Mouse (Mus musculus) heart, embryonic 13.5 days (tissue): ENCODE measurements around the gene Cadm4. TPM values are rescaled to one million over a fixed set of nuclear protein-coding genes. Genes with fewer than 3 reads are reported as not detected.

Experiments used
- ATAC-seq: fragments of 200-750 bp; cut with Nextera tagmentation; 2 replicates; pipeline ENCODE4 v1.8.0; 2017; ENCODE audit warnings: moderate TSS enrichment; ENCODE audit not compliant: insufficient number of reproducible peaks, low FRiP score, low TSS enrichment; ENCODE audit errors: extremely low read depth
- H3K27ac ChIP-seq: fragments of 300-500 bp; sonication (generic); replicated peaks from 2 replicates; pipeline ENCODE4 v1.5.1; 2015; ENCODE audit warnings: moderate library complexity, mild to moderate bottlenecking, inconsistent platforms
- H3K27me3 ChIP-seq: fragments of 300-500 bp; sonication (generic); replicated peaks from 2 replicates; pipeline ENCODE4 v1.6.1; 2015; ENCODE audit warnings: mild to moderate bottlenecking, inconsistent platforms
- H3K36me3 ChIP-seq: fragments of 300-500 bp; sonication (generic); 2 replicates; pipeline ENCODE4 v1.6.1; 2015; ENCODE audit warnings: mild to moderate bottlenecking, inconsistent platforms
- H3K4me1 ChIP-seq: fragments of 300-500 bp; sonication (generic); 2 replicates; pipeline ENCODE4 v1.6.1; 2015; ENCODE audit warnings: inconsistent platforms
- H3K4me2 ChIP-seq: fragments of 300-500 bp; sonication (generic); 2 replicates; pipeline ENCODE4 v1.6.1; 2015; ENCODE audit warnings: inconsistent platforms, mild to moderate bottlenecking, moderate library complexity
- H3K4me3 ChIP-seq: fragments of 300-500 bp; sonication (generic); 2 replicates; pipeline ENCODE4 v1.5.1; 2015; ENCODE audit warnings: moderate library complexity, mild to moderate bottlenecking, inconsistent platforms
- H3K9ac ChIP-seq: fragments of 300-500 bp; sonication (generic); 2 replicates; pipeline ENCODE4 v1.6.1; 2015; ENCODE audit warnings: inconsistent platforms, mild to moderate bottlenecking, moderate library complexity
- H3K9me3 ChIP-seq: fragments of 300-500 bp; sonication (generic); 2 replicates; pipeline ENCODE4 v1.6.1; 2016; ENCODE audit warnings: inconsistent platforms
- WGBS: fragments of 180-500 bp; shearing (Covaris S2); methylation state at CpG from one replicate; pipeline ENCODE4 v1.1.7; 2015; ENCODE audit warnings: mixed read lengths; 5-methylcytosine and 5-hydroxymethylcytosine counted together
- polyA plus RNA-seq: library from polyadenylated mRNA; unstranded; fragments of >200 nt; fragmentation: Nextera tagmentation; extraction: Ambion mirVana; gene quantifications from 2 replicates; pipeline ENCODE4 v1.2.1, GENCODE M21; 2015

Gene Cadm4
- polyA plus RNA-seq, 1 experiment from 2014 or later: 0.60 TPM

GRCm38 (mm10) chr7:24470356-24470755 is 11.5 kb upstream of the Cadm4 start:
- no peak for ATAC-seq
- Histone ChIP-seq H3K4me3 (no peak overlapping the region), H3K4me2 (no peak overlapping the region), H3K36me3 (peaks cover 13% of the 10 kb centered on the region), H3K4me1 (no peaks in the 10 kb centered on the region), H3K9ac (no peak overlapping the region), H3K27ac (no peak overlapping the region), H3K27me3 (0 out of 2 replicates have a peak, but pooled peaks cover 2% of the 10 kb centered on the region), H3K9me3 (peaks cover 5% of the 10 kb centered on the region; the same call in 1 of the 2 replicates)
- WGBS: 87% methylated on average over 7 of the region's 7 CpGs

GRCm38 (mm10) chr7:24472442-24472841 is 9.4 kb upstream of the Cadm4 start:
- peaks cover 13% of the 10 kb centered on the region for H3K36me3 ChIP-seq
- H3K4me3 ChIP-seq: no peak overlapping the region
- peaks cover 5% of the 10 kb centered on the region; the same call in 1 of the 2 replicates for H3K9me3 ChIP-seq
- ATAC-seq: no peak
- no peaks in the 10 kb centered on the region for H3K4me1 ChIP-seq
- H3K9ac ChIP-seq: no peak overlapping the region
- H3K4me2 ChIP-seq: no peak overlapping the region
- 72% methylated on average over 6 of the region's 6 CpGs for WGBS
- H3K27me3 ChIP-seq: peaks cover 2% of the 10 kb centered on the region; the same call in 1 of the 2 replicates
- no peak overlapping the region for H3K27ac ChIP-seq

DNA sequence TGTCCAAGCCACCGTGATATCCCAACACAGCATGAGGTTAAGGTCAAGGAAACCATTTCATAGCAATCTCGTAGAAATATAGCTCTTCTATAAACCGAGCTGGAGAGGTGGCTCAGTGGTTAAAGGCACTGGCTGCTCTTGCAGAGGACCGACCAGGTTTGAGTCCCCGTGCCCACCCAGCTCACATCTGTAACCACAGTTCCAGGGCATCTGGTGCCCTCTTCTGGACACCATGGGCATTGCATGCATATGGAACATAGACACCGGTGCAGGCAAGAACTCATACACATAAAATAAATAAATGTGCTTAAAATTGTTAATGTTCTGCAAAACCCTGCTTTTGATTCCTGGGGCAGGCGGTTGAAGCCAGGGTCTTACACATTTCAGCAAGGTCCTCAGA is 8.9 kb upstream of the Cadm4 start:
- H3K9me3 ChIP-seq: peaks cover 5% of the 10 kb centered on the region; the same call in 1 of the 2 replicates
- no peak for ATAC-seq
- no peaks in the 10 kb centered on the region for H3K4me1 ChIP-seq
- H3K4me2 ChIP-seq: no peak overlapping the region
- H3K4me3 ChIP-seq: no peak overlapping the region
- peaks cover 13% of the 10 kb centered on the region for H3K36me3 ChIP-seq
- H3K9ac ChIP-seq: no peak overlapping the region
- 71% methylated on average over 7 of the region's 7 CpGs for WGBS
- peaks cover 2% of the 10 kb centered on the region; the same call in 1 of the 2 replicates for H3K27me3 ChIP-seq
- H3K27ac ChIP-seq: no peak overlapping the region

DNA sequence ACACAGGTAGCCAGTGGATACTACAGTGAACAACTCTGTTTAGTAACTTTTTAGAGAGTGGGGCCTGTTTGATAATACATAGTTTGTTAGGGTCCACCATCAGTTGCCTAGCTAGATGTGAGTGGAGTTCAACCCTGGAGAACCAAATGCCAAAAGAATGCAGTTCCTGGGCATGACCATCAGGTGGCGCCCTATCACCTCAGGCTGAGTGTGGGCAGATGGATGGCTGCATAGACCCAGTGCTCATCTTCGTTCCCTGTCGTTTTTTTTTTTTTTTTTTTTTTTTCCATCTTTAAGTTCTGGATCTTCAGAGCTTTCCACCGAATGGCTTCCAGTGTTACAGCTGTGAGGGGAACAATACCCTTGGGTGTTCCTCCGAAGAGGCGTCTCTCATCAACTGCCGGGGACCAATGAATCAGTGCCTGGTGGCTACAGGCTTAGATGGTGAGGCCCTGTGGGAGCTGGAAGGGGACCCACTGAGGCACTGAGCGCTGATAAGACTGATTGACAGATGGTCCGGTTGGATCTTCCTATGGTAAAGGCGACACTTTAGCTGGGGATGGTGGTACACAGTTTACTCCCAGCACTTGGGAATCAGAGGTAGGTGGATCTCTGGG is 7.8 kb upstream of the Cadm4 start:
- peaks cover 5% of the 10 kb centered on the region; the same call in 1 of the 2 replicates for H3K9me3 ChIP-seq
- 51% methylated on average over 10 of the region's 10 CpGs for WGBS

GRCm38 (mm10) chr7:24474811-24475506 is 6.9 kb upstream of the Cadm4 start:
- Histone ChIP-seq H3K9ac (no peak overlapping the region), H3K36me3 (peaks cover 10% of the 10 kb centered on the region), H3K9me3 (no peaks in the 10 kb centered on the region), H3K4me1 (no peaks in the 10 kb centered on the region), H3K27me3 (peaks cover 19% of the 10 kb centered on the region), H3K4me2 (no peak overlapping the region), H3K27ac (no peak overlapping the region), H3K4me3 (no peak overlapping the region)
- ATAC-seq: no peak
- 39% methylated on average over 21 of the region's 21 CpGs for WGBS

More for the DNA sequence above, 7.8 kb upstream of the Cadm4 start:
- Histone ChIP-seq H3K4me2 (no peak overlapping the region), H3K36me3 (peaks cover 13% of the 10 kb centered on the region), H3K27me3 (peaks cover 10% of the 10 kb centered on the region), H3K9ac (no peak overlapping the region), H3K4me3 (no peak overlapping the region), H3K4me1 (no peaks in the 10 kb centered on the region), H3K27ac (no peak overlapping the region)
- no peak; the same call in 1 of the 2 replicates for ATAC-seq

DNA sequence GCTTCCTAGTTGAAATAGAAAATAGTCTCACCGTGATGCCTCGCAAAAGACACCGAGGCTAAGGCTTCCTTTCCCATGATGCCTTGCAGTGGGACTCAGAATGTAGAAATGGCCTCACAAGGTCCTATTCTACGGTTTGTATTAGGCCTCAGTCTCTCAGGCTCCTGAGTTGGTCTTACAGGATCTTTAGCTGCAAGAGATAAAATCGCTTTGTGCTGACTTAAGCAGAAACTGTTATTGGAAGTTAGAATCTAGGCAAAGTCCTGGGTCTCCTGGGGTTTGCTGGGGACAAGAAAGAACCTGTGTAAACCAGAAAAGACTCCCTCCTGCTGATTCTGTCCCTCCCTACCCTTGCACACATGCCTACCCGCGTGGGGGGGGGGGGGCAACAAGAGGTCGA is 5.5 kb upstream of the Cadm4 start:
- ATAC-seq: no peak
- WGBS: 78% methylated on average over 8 of the region's 8 CpGs
- Histone ChIP-seq H3K27ac (no peak overlapping the region), H3K36me3 (peaks cover 10% of the 10 kb centered on the region), H3K4me3 (no peak overlapping the region), H3K9ac (no peak overlapping the region), H3K9me3 (no peaks in the 10 kb centered on the region), H3K27me3 (peaks cover 33% of the 10 kb centered on the region), H3K4me2 (no peak overlapping the region), H3K4me1 (peaks cover 4% of the 10 kb centered on the region)

DNA sequence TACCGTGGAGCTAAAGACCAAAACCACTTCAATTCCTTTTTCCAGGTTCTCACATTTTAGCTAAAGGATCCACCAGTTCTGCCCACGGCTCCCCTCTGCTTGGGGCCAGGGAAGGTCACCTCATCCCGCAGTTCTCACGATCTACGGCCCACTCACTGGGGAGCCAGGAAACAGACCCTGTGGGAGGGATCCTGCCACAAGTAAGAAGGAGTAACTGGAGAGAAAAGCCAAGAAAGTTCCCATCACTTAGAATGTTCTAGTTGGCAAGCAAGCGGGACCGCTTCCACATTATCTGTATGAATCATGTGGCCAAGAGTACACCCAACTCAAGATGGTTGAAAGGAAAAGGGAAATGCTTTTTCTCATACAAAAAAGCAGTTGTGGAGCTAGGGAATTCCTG is 5.0 kb upstream of the Cadm4 start:
- WGBS: 75% methylated on average over 7 of the region's 7 CpGs
- Histone ChIP-seq H3K9ac (no peak overlapping the region), H3K4me2 (no peak overlapping the region), H3K4me3 (no peak overlapping the region), H3K9me3 (no peaks in the 10 kb centered on the region), H3K4me1 (peaks cover 7% of the 10 kb centered on the region), H3K27me3 (peaks cover 38% of the 10 kb centered on the region), H3K36me3 (peaks cover 10% of the 10 kb centered on the region), H3K27ac (no peak overlapping the region)
- no peak for ATAC-seq

- Histone ChIP-seq H3K4me1 (peaks cover 11% of the 10 kb centered on the region), H3K9ac (no peak overlapping the region), H3K4me3 (no peak overlapping the region), H3K36me3 (no peaks in the 10 kb centered on the region), H3K4me2 (no peak overlapping the region), H3K27me3 (peaks cover 59% of the 10 kb centered on the region), H3K9me3 (no peaks in the 10 kb centered on the region), H3K27ac (no peak overlapping the region)
- WGBS: 73% methylated on average over 5 of the region's 5 CpGs
- ATAC-seq: no peak
Observed at GRCm38 (mm10) chr7:24478911-24479310, 2.9 kb upstream of the Cadm4 start.

DNA sequence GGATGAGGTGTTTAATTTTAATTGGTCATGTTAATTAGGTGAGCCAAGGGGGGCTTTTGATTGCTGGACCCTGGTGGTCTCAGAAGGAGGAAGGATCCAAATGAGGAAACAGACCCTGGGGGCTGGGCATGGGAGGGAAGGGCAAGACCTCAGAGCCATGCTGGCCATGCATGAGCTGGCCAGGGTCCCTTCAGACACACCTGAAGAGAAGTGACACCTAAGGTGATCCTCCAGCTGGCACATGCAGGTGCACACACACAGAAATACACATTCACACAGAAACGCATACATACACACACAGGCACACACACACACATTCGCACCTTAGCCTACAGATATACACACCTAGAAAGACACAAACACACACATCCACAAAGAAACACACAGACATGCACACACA is 2.1 kb upstream of the Cadm4 start:
- Histone ChIP-seq H3K27me3 (peaks cover 64% of the 10 kb centered on the region), H3K9ac (no peak overlapping the region), H3K9me3 (no peaks in the 10 kb centered on the region), H3K4me2 (no peak overlapping the region), H3K4me1 (peaks cover 11% of the 10 kb centered on the region), H3K4me3 (no peak overlapping the region), H3K27ac (no peak overlapping the region), H3K36me3 (no peaks in the 10 kb centered on the region)
- WGBS: 73% methylated on average over 2 of the region's 2 CpGs
- no peak for ATAC-seq

GRCm38 (mm10) chr7:24480121-24480941 is 1.5 kb upstream of the Cadm4 start:
- no peak overlapping the region for H3K9ac ChIP-seq
- no peak overlapping the region for H3K4me2 ChIP-seq
- H3K4me1 ChIP-seq: peaks cover 11% of the 10 kb centered on the region
- no peak overlapping the region for H3K4me3 ChIP-seq
- no peaks in the 10 kb centered on the region for H3K36me3 ChIP-seq
- H3K27ac ChIP-seq: no peak overlapping the region
- ATAC-seq: no peak
- 59% methylated on average over 18 of the region's 18 CpGs for WGBS
- peaks cover 70% of the 10 kb centered on the region for H3K27me3 ChIP-seq
- H3K9me3 ChIP-seq: no peaks in the 10 kb centered on the region

DNA sequence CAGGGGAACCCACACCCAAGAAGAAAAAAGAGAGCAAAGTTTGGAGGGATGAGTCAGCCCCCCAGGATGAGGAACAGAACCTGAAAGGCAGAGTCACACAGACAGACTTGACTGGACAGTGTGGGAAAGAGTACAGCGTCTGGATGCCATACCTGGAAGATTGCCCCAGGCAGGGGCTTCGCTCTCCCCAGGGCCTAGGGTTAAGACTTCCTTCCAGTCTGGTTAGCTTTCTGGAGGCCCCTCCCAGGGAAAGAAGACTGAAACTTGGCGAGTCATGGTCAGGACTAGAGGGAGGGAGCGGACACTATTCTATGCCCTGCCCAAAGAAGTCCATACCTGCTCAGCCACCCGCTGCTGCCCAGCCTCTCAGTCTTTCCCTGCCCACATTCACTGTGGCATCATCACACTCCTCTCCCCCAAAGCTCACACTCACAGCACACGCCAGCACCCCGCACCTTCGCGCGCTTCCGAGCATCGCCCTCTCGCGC is 793 bp upstream of the Cadm4 start:
- Histone ChIP-seq H3K4me2 (peak overlapping the region; percentile 86), H3K27me3 (peaks cover 77% of the 10 kb centered on the region), H3K4me1 (peaks cover 11% of the 10 kb centered on the region), H3K9me3 (no peaks in the 10 kb centered on the region), H3K9ac (peak overlapping the region; percentile 82), H3K36me3 (no peaks in the 10 kb centered on the region), H3K4me3 (peak overlapping the region; percentile 65), H3K27ac (no peak overlapping the region)
- ATAC-seq: no peak
- 15% methylated on average over 14 of the region's 14 CpGs for WGBS
